Mouse (Mus musculus): ENCODE results near the gene Adra1b.

Gene Adra1b

GRCm38 (mm10) chr11:43899696-43900095 is 1.3 kb downstream of the Adra1b start:
- in situ Hi-C loops (cut with MboI; ENCODE audit: unreplicated experiment in 2 of 2): no loop called here

GRCm38 (mm10) chr11:43895323-43895722 is 5.7 kb downstream of the Adra1b start:
- in situ Hi-C loops (cut with MboI; ENCODE audit: unreplicated experiment in 2 of 2): no loop called here

GRCm38 (mm10) chr11:43892546-43892945 is 8.5 kb downstream of the Adra1b start:
- in situ Hi-C loops (cut with MboI; ENCODE audit: unreplicated experiment in 2 of 2): no loop called here

- in situ Hi-C loops (cut with MboI; ENCODE audit: unreplicated experiment in 2 of 2): no loop called here
Measured at GRCm38 (mm10) chr11:43891457-43891856, 9.6 kb downstream of the Adra1b start.

GRCm38 (mm10) chr11:43889208-43889915 is 11.6 kb downstream of the Adra1b start:
- in situ Hi-C loops (cut with MboI; ENCODE audit: unreplicated experiment in 2 of 2): no loop called here

- in situ Hi-C loops (cut with MboI; ENCODE audit: unreplicated experiment in 2 of 2): no loop called here
Measured at GRCm38 (mm10) chr11:43888736-43889135, 12.3 kb downstream of the Adra1b start.

- in situ Hi-C loops (cut with MboI; ENCODE audit: unreplicated experiment in 2 of 2): no loop called here
Measured at GRCm38 (mm10) chr11:43887597-43887996, 13.4 kb downstream of the Adra1b start.

GRCm38 (mm10) chr11:43884521-43884920 is 16.5 kb downstream of the Adra1b start:
- in situ Hi-C loops (cut with MboI; ENCODE audit: unreplicated experiment in 2 of 2): no loop called here

GRCm38 (mm10) chr11:43883641-43884181 is 17.3 kb downstream of the Adra1b start:
- in situ Hi-C loops (cut with MboI; ENCODE audit: unreplicated experiment in 2 of 2): no loop called here

GRCm38 (mm10) chr11:43877211-43877610 is 23.8 kb downstream of the Adra1b start:
- in situ Hi-C loops (cut with MboI; ENCODE audit: unreplicated experiment in 2 of 2): no loop called here

- in situ Hi-C loops (cut with MboI; ENCODE audit: unreplicated experiment in 2 of 2): no loop called here
Measured at GRCm38 (mm10) chr11:43867721-43868281, 33.2 kb downstream of the Adra1b start.

GRCm38 (mm10) chr11:43865298-43866165 is 35.5 kb downstream of the Adra1b start:
- in situ Hi-C loops (cut with MboI; ENCODE audit: unreplicated experiment in 2 of 2): no loop called here

GRCm38 (mm10) chr11:43853046-43853445 is 48.0 kb downstream of the Adra1b start:
- in situ Hi-C loops (cut with MboI; ENCODE audit: unreplicated experiment in 2 of 2): no loop called here

GRCm38 (mm10) chr11:43848056-43848455 is 53.0 kb downstream of the Adra1b start:
- in situ Hi-C loops (cut with MboI; ENCODE audit: unreplicated experiment in 2 of 2): no loop called here

- in situ Hi-C loops (cut with MboI; ENCODE audit: unreplicated experiment in 2 of 2): no loop called here
Measured at GRCm38 (mm10) chr11:43841596-43841995, 59.4 kb downstream of the Adra1b start.

- in situ Hi-C loops (cut with MboI; ENCODE audit: unreplicated experiment in 2 of 2): no loop called here
Measured at GRCm38 (mm10) chr11:43840491-43840890, 60.5 kb downstream of the Adra1b start.

GRCm38 (mm10) chr11:43835880-43836740 is 64.9 kb downstream of the Adra1b start:
- in situ Hi-C loops (cut with MboI; ENCODE audit: unreplicated experiment in 2 of 2): no loop called here

GRCm38 (mm10) chr11:43835456-43835855 is 65.6 kb downstream of the Adra1b start:
- in situ Hi-C loops (cut with MboI; ENCODE audit: unreplicated experiment in 2 of 2): no loop called here

GRCm38 (mm10) chr11:43834531-43834930 is 66.5 kb downstream of the Adra1b start:
- in situ Hi-C loops (cut with MboI; ENCODE audit: unreplicated experiment in 2 of 2): no loop called here

GRCm38 (mm10) chr11:43831530-43831929 is 69.5 kb downstream of the Adra1b start:
- in situ Hi-C loops (cut with MboI; ENCODE audit: unreplicated experiment in 2 of 2): no loop called here
